Mouse (Mus musculus) lung, adult 18-20 months (tissue): Measurements from ENCODE around the gene Gsx1.

Experiments used
- DNase-seq, 2 experiments: peaks; one replicate each; pipeline ENCODE4 v3.0.0; 2022; ENCODE audit warnings: mixed read lengths in 2 of 2

The Gsx1 gene

GRCm38 (mm10) chr5:147207852-147208251 is 19.4 kb downstream of the Gsx1 start:
- no peak for DNase-seq

DNA sequence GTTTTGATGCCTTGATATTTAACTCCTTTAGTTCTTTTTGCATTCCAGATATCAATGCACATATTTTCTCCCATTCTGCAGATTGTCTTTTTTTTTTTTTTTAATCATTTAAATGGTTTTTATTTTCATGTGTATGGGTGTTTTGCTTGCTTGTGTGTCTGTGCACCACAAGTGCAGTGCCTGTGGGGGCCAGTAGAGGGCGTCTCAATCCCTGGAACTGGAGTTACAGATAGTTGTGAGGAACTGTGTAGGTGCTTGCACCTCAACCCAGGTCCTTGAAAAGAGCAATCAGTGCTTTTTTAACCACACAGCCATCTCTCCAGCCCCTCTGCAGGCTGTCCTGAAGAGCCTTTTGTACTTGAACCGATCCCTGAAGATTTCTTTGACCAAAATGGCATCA is 20.0 kb downstream of the Gsx1 start:
- no peak for DNase-seq

- peak; percentile 65 to 76 for DNase-seq
Measured at GRCm38 (mm10) chr5:147227354-147228112, 39.0 kb downstream of the Gsx1 start.

GRCm38 (mm10) chr5:147235406-147236309 is 47.2 kb downstream of the Gsx1 start:
- DNase-seq = no peak
